Mouse (Mus musculus) thymus, adult 2 months (tissue): ENCODE data around the gene Krt33a. TPM values are rescaled to one million over a fixed set of nuclear protein-coding genes. Genes with fewer than 3 reads are reported as not detected.

Experiments used
- DNase-seq: peaks from one replicate; pipeline ENCODE4 v3.0.0; 2021
- H3K27ac ChIP-seq: fragments of 200-500 bp; 2 replicates; pipeline ENCODE4 v1.5.1; 2012; ENCODE audit warnings: low read length, control low read depth; ENCODE audit not compliant: control insufficient read depth, insufficient read depth
- H3K27me3 ChIP-seq: fragments of 200-500 bp; 2 replicates; pipeline ENCODE4 v1.6.1; 2012; ENCODE audit warnings: mild to moderate bottlenecking, low read length, moderate library complexity, mixed read lengths; ENCODE audit not compliant: control insufficient read depth, insufficient read depth
- H3K36me3 ChIP-seq: fragments of 200-500 bp; 2 replicates; pipeline ENCODE4 v1.6.1; 2012; ENCODE audit warnings: mild to moderate bottlenecking, low read length, moderate library complexity; ENCODE audit not compliant: control insufficient read depth, insufficient read depth
- H3K4me1 ChIP-seq: fragments of 200-500 bp; replicated peaks from 2 replicates; pipeline ENCODE4 v1.6.1; 2012; ENCODE audit warnings: low read length; ENCODE audit not compliant: control insufficient read depth, insufficient read depth
- H3K4me3 ChIP-seq: fragments of 200-500 bp; 2 replicates; pipeline ENCODE4 v1.5.1; 2012; ENCODE audit warnings: mild to moderate bottlenecking, low read length, control low read depth, moderate library complexity; ENCODE audit not compliant: control insufficient read depth, insufficient read depth
- CTCF ChIP-seq: fragments of 200-500 bp; IDR thresholded peaks from 2 replicates; pipeline ENCODE4 v1.5.1; 2012; ENCODE audit warnings: mild to moderate bottlenecking, control low read depth, low read length, moderate library complexity, borderline replicate concordance; ENCODE audit not compliant: control insufficient read depth, poor library complexity, insufficient read depth; ENCODE audit errors: extremely low read depth
- POLR2A ChIP-seq: fragments of 200-500 bp; IDR thresholded peaks from 2 replicates; pipeline ENCODE4 v1.6.1; 2012; ENCODE audit warnings: mild to moderate bottlenecking, low read length, control low read depth, moderate library complexity; ENCODE audit not compliant: control insufficient read depth, poor library complexity, insufficient read depth; ENCODE audit errors: extremely low read depth
- WGBS: fragments of 180-500 bp; shearing (Covaris S2); methylation state at CpG from one replicate; pipeline ENCODE4 v1.1.7; 2018; 5-methylcytosine and 5-hydroxymethylcytosine counted together
- polyA plus RNA-seq: library from polyadenylated mRNA; depleted of rRNA; stranded (reverse); fragments of >200 nt; gene quantifications from 2 replicates; pipeline ENCODE4 v1.2.3, GENCODE M21; 2012; rRNA removed

The Krt33a gene
- polyA plus RNA-seq = 0.11 and 0.14 TPM in 2 replicates

GRCm38 (mm10) chr11:100016112-100016511, at the start of gene Krt33a:
Gene Krt33a (minus strand): TSS chr11:100016212.
- Histone ChIP-seq H3K4me3 (no peak within 1 kb of the TSS), H3K4me1 (no peaks in the 10 kb centered on the region), H3K27me3 (no peaks in the 10 kb centered on the region), H3K36me3 (no peaks in the 10 kb centered on the region), H3K27ac (no peak within 1 kb of the TSS)
- TF ChIP-seq CTCF (no peak), POLR2A (no peak)
- 86% methylated on average over 4 of the region's 4 CpGs for WGBS
- no peak for DNase-seq

DNA sequence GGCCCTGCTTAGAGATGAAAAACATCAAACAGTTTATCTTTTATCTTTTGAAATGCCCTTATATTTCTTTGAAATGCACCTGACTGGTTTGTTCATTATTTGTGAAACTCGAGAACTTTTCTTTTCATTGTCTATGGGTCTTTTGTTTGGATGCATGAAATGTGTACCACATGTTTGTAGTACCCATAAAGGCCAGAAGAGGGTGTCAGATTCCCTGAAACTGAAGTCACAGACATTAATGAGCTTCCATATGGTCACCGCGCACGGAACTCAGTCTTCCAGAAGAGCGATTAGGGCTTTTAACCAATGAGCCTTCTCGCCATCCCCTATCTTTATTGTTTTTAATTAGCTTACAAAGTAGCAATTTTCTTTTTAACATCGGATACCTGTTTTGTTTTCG, 42.9 kb upstream of the Krt33a start:
- no peak for TF ChIP-seq CTCF
- H3K27me3 ChIP-seq = no peaks in the 10 kb centered on the region
- 86% methylated on average over 8 of the region's 8 CpGs for WGBS
- no peaks in the 10 kb centered on the region for H3K4me1 ChIP-seq
- no peak for DNase-seq
- H3K27ac ChIP-seq = no peak overlapping the region
- no peaks in the 10 kb centered on the region for H3K36me3 ChIP-seq
- no peak overlapping the region for H3K4me3 ChIP-seq

DNA sequence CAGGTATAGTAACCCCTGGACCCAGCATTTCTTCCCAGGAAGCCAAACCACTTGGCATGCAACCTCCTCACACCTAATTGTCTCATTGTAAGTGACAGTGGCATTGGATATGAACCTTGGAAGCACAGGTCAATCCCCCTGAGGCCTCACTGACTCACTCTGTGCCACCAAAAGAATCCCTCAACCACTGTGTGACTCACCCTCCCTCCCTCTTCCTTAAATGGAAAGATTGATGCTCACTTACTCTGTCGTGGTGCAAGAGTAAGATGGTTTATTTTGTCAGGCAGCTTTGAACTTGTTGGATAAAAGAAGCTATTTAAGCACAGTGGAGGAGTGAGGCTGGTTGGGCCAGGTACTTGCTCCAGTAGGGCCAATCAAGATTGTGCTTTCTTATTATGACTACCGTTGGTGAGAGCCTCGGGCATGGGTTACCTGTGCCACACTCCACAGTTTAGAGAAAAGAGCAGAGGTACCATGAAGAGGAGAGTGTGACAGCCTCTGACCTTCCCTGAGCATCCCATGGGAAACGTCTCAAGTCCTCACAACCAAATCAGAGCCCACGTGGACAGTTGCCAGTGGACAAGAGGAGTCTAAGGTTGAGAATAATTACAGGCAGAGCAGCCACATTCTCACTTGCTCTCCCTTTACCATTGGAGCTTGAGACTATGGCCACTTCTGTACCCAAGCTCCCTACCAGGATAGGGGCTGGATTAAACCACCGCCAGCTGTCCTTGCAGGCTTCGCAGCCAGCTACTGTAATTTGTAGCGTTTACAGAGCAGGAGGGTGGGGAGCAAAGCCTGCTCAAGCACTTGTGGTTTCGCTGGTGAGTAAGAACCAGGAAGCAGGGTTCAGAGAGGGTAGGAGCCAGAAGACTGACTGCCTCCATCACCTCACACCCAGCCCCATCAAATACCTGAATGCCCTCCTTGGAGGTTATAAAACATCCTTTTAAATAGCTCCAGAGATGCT, 40.0 kb upstream of the Krt33a start:
- DNase-seq = no peak
- TF ChIP-seq POLR2A (no peak), CTCF (no peak)
- no peaks in the 10 kb centered on the region for H3K4me1 ChIP-seq
- H3K36me3 ChIP-seq = no peaks in the 10 kb centered on the region
- WGBS = 54% methylated on average over 9 of the region's 9 CpGs
- H3K4me3 ChIP-seq = no peak overlapping the region
- H3K27ac ChIP-seq = no peak overlapping the region
- H3K27me3 ChIP-seq = no peaks in the 10 kb centered on the region

DNA sequence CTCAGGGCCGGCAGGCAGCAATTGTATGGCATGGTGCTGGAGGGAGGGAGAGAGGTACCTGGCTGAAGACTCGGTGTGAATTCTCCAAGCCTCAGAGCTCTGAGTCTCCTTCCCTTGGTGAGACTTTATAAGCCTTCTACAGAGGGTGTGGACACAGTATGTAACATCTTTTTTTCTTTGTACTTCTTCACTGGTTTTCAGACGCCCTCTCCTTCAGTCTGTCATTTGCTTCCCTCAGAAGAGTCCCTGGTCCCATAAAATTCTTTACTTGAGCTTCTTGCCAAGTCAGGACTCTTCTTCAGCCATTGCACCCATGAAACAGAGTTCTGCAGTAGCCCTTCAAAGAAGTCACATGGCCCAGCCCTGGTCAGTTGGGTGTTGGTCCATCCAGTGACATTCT, 34.4 kb upstream of the Krt33a start, which contains the start of gene Krt31:
Gene Krt31, minus strand, starts transcription at position 101 of the 400 bp plus-strand sequence.
- no peak for DNase-seq
- H3K36me3 ChIP-seq = no peaks in the 10 kb centered on the region
- TF ChIP-seq POLR2A (no peak), CTCF (no peak)
- H3K4me3 ChIP-seq = no peak within 1 kb of the TSS
- H3K4me1 ChIP-seq = no peaks in the 10 kb centered on the region
- no peaks in the 10 kb centered on the region for H3K27me3 ChIP-seq
- WGBS = 92% methylated on average over 3 of the region's 3 CpGs
- H3K27ac ChIP-seq = no peak within 1 kb of the TSS

GRCm38 (mm10) chr11:100047193-100047592, 31.2 kb upstream of the Krt33a start:
- Histone ChIP-seq H3K27ac (no peak overlapping the region), H3K4me3 (no peak overlapping the region), H3K27me3 (no peaks in the 10 kb centered on the region), H3K36me3 (no peaks in the 10 kb centered on the region), H3K4me1 (no peaks in the 10 kb centered on the region)
- DNase-seq = no peak
- 92% methylated on average over 2 of the region's 2 CpGs for WGBS
- TF ChIP-seq CTCF = no peak
- TF ChIP-seq POLR2A = no peak

- WGBS = 76% methylated on average over 6 of the region's 6 CpGs
- Histone ChIP-seq H3K4me3 (no peak overlapping the region), H3K27ac (no peak overlapping the region), H3K27me3 (no peaks in the 10 kb centered on the region), H3K36me3 (no peaks in the 10 kb centered on the region), H3K4me1 (no peaks in the 10 kb centered on the region)
- TF ChIP-seq CTCF = no peak
- DNase-seq = no peak
Measured at GRCm38 (mm10) chr11:100046303-100046866, 30.4 kb upstream of the Krt33a start.
